In the genomic region with DNA sequence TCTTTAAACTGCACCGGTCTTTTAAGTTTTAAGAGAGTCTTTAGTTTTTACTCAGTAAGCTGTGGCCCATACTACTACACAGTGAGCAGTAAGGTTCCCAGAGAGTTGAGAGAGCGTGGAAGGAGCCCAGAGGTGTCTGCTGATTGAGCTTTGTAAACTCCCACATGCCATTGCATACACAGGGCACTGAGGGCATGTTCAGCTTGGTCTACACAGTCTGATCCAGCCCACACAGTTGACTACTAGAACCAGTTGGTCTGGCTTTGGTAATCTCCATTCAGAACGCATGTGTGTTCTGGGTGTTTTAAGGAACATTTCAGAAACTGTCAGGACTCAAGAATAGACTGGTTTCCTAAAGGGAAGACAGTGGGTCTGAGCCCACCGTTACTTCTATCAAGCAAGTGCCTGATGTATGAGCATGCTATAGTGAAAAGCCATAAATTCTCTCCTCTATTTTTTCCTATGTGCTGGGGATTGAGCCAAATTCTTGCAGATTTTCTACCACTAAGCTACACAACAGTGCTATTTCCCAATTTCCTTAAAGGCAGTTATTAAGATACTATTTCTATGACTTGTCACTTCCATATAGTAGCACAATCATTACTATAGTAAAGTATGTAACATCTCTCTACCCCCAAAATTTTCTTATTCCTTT, we compare ENCODE assay signal across 25 mouse cellular contexts. TPM values are rescaled to one million over a fixed set of nuclear protein-coding genes. Genes with fewer than 3 reads are reported as not detected.
DNase-seq lines count a peak whose midpoint lies in the region; ATAC-seq and TF ChIP-seq lines count a peak whose summit lies in the region.
"Had no signal": no experiment of that assay in that cellular context is flagged by ENCODE, and none has a peak within 500 bp of the region (broad histone marks: within the 10 kb centered on the region; RNA-seq: fewer than 3 reads in every experiment).

No protein-coding gene starts in this region.

- H3K27ac ChIP-seq in kidney, adult 2 months (ENCODE audit: insufficient read depth, low read depth, low read length) = no peak overlapping the region; the same call in 1 of the 2 replicates
- H3K27ac ChIP-seq in kidney, embryonic 16.5 days (ENCODE audit: low read length) = no peak overlapping the region
- H3K27ac ChIP-seq: embryonic facial prominence, embryonic 12.5 days; forebrain, embryonic 13.5 days; limb, embryonic 13.5 days; liver, embryonic 13.5 days; lung, embryonic 15.5 days; midbrain, embryonic 13.5 days had no signal

- H3K27me3 ChIP-seq in kidney, adult 2 months (replicated peaks; ENCODE audit: control insufficient read depth, insufficient read depth, low read length) = no peaks in the 10 kb centered on the region
- H3K27me3 ChIP-seq in kidney, embryonic 16.5 days (ENCODE audit: insufficient read depth, low read length) = no peaks in the 10 kb centered on the region
- H3K27me3 ChIP-seq: embryonic facial prominence, embryonic 12.5 days; forebrain, embryonic 13.5 days; limb, embryonic 13.5 days; liver, embryonic 13.5 days; lung, embryonic 15.5 days; midbrain, embryonic 13.5 days had no signal

- no peak; the same call in 1 of the 2 replicates for ATAC-seq in kidney, embryonic 16.5 days (ENCODE audit: low FRiP score, low TSS enrichment)
- peak; percentile 24; the same call in 1 of the 2 replicates for ATAC-seq in common myeloid progenitor, adult 5-6 weeks (replicated peaks; ENCODE audit: low read depth, poor library complexity, severe bottlenecking)
- ATAC-seq in megakaryocyte, adult 5-6 weeks (ENCODE audit: poor library complexity, severe bottlenecking) = peak; percentile 45; the same call in 1 of the 2 replicates
- ATAC-seq in inflammation-experienced regulatory T-cells, adult 6 months = no peak
- ATAC-seq: forebrain, embryonic 13.5 days; midbrain, embryonic 13.5 days had no signal

- TF ChIP-seq CTCF in kidney, adult 2 months (conservative IDR thresholded peaks at IDR 0.05; ENCODE audit: insufficient read depth, insufficient read length, low read depth, low read length) = no peak

- no peak overlapping the region for H3K4me2 ChIP-seq in kidney, embryonic 16.5 days (replicated peaks; ENCODE audit: low read depth, low read length)
- H3K4me2 ChIP-seq: embryonic facial prominence, embryonic 12.5 days; forebrain, embryonic 13.5 days; heart, embryonic 11.5 days; limb, embryonic 13.5 days; liver, embryonic 13.5 days; lung, embryonic 15.5 days; midbrain, embryonic 13.5 days had no signal

- no peak overlapping the region for H3K4me3 ChIP-seq in kidney, adult 2 months (ENCODE audit: insufficient read depth, low read depth, low read length)
- no peak overlapping the region for H3K4me3 ChIP-seq in kidney, embryonic 16.5 days (ENCODE audit: low read length)
- H3K4me3 ChIP-seq: embryonic facial prominence, embryonic 12.5 days; erythroblast, embryonic 14.5 days; forebrain, embryonic 13.5 days; limb, embryonic 13.5 days; liver, embryonic 13.5 days; lung, embryonic 15.5 days; midbrain, embryonic 13.5 days had no signal

- peaks cover 5% of the 10 kb centered on the region; the same call in 1 of the 2 replicates for H3K4me1 ChIP-seq in kidney, adult 2 months (ENCODE audit: control insufficient read depth, insufficient read depth, low read length)
- H3K4me1 ChIP-seq in kidney, embryonic 16.5 days (ENCODE audit: insufficient read depth, low read length) = no peaks in the 10 kb centered on the region
- H3K4me1 ChIP-seq: forebrain, embryonic 13.5 days had no signal

- no peak overlapping the region for H3K9ac ChIP-seq in kidney, embryonic 16.5 days (replicated peaks; ENCODE audit: low read length)
- H3K9ac ChIP-seq: embryonic facial prominence, embryonic 12.5 days; forebrain, embryonic 13.5 days; limb, embryonic 13.5 days; liver, embryonic 13.5 days; lung, embryonic 15.5 days; midbrain, embryonic 13.5 days had no signal

- WGBS in kidney, adult 2 months = 74% methylated on average over 4 of the region's 4 CpGs
- WGBS in kidney, embryonic 16.5 days = 77% methylated on average over 4 of the region's 4 CpGs

- H3K9me3 ChIP-seq in kidney, embryonic 16.5 days (ENCODE audit: low read length) = no peaks in the 10 kb centered on the region
- H3K9me3 ChIP-seq: embryonic facial prominence, embryonic 12.5 days; forebrain, embryonic 13.5 days; limb, embryonic 13.5 days; liver, embryonic 13.5 days; lung, embryonic 15.5 days; midbrain, embryonic 13.5 days had no signal

- peak; percentile 9 for DNase-seq in kidney, adult 2 months
- peak; percentile 59 for DNase-seq in NIH3T3 (ENCODE audit: low read depth)
- no peak for DNase-seq in adrenal gland, postnatal 10 days
- DNase-seq in T-cell, adult 2 months (ENCODE audit: low spot score) = no peak
- DNase-seq: adrenal gland, postnatal 36 days; cerebellum, adult 18-20 months; cerebellum, postnatal 14 days; gastrocnemius, postnatal 25 days; heart, postnatal 10 days; kidney, adult 11 months; kidney, postnatal 10 days; liver, embryonic 13.5 days; lung, postnatal 4 days; thymus, postnatal 14 days had no signal

- no peak for TF ChIP-seq POLR2A in kidney, adult 2 months (IDR thresholded peaks at IDR 0.05; ENCODE audit: low read depth, low read length)

- no peaks in the 10 kb centered on the region for H3K36me3 ChIP-seq in kidney, adult 2 months (ENCODE audit: control insufficient read depth, insufficient read depth, low read length)
- H3K36me3 ChIP-seq in kidney, embryonic 16.5 days (ENCODE audit: insufficient read depth, low read length) = no peaks in the 10 kb centered on the region; the same call in 1 of the 2 replicates
- H3K36me3 ChIP-seq: embryonic facial prominence, embryonic 12.5 days; limb, embryonic 13.5 days; liver, embryonic 13.5 days; lung, embryonic 15.5 days; midbrain, embryonic 13.5 days had no signal

RNA-seq across cellular contexts. Expression of a gene that starts 12.5 kb away (rescaled TPM):
- polyA plus RNA-seq in kidney, adult 2 months (2012; rRNA removed) = 1.5 and 2.4 TPM in 2 replicates
- polyA plus RNA-seq in kidney, embryonic 16.5 days (2015; fragmentation: Nextera tagmentation; extraction: Ambion mirVana) = 37.0 and 42.6 TPM in 2 replicates
- 22.4 and 22.9 TPM in 2 replicates for total RNA-seq in common myeloid progenitor, adult 5-6 weeks (2017)
- total RNA-seq in megakaryocyte, adult 5-6 weeks (2015) = 21.0 and 21.8 TPM in 2 replicates
- total RNA-seq in megakaryocyte, adult 5-6 weeks (2017) = 17.0 TPM in 2 replicates
- total RNA-seq in adrenal gland, postnatal 10 days (2021) = 10 to 100 TPM; 11.6 to 12.8 TPM
- 10 to 100 TPM; 22.9 to 30.5 (median 23.0) TPM for polyA plus RNA-seq in inflammation-experienced regulatory T-cells, adult 6 months (2017; shearing (Covaris generic))

RNA-seq across cellular contexts. Expression of a gene that starts 23.6 kb away (rescaled TPM):
- 112 and 123 TPM in 2 replicates for polyA plus RNA-seq in kidney, adult 2 months (2012; rRNA removed)
- 129 and 139 TPM in 2 replicates for polyA plus RNA-seq in kidney, embryonic 16.5 days (2015; fragmentation: Nextera tagmentation; extraction: Ambion mirVana)
- total RNA-seq in common myeloid progenitor, adult 5-6 weeks (2017) = 67.7 and 81.2 TPM in 2 replicates
- 60.0 and 65.6 TPM in 2 replicates for total RNA-seq in megakaryocyte, adult 5-6 weeks (2015)
- total RNA-seq in megakaryocyte, adult 5-6 weeks (2017) = 39.5 and 39.9 TPM in 2 replicates
- 10 to 100 TPM; 75.7 to 89.7 TPM for total RNA-seq in adrenal gland, postnatal 10 days (2021)
- polyA plus RNA-seq in inflammation-experienced regulatory T-cells, adult 6 months (2017; shearing (Covaris generic)) = 10 to 100 TPM; 76.8 to 96.3 (median 82.0) TPM

Comparison
In these comparisons a context has a peak if more than half of its experiments do, and no peak if none do; other contexts are left out.
1. DNase-seq: peak in kidney, adult 2 months (single experiment) and NIH3T3 (single experiment); none in adrenal gland, postnatal 10 days (single experiment) and T-cell, adult 2 months (single experiment).
2. ATAC-seq: peak in common myeloid progenitor, adult 5-6 weeks (single experiment) and megakaryocyte, adult 5-6 weeks (single experiment); none in kidney, embryonic 16.5 days (single experiment) and inflammation-experienced regulatory T-cells, adult 6 months (single experiment).